Mouse (Mus musculus): Measurements from ENCODE around the gene Asgr1. TPM values are rescaled to one million over a fixed set of nuclear protein-coding genes. Genes with fewer than 3 reads are reported as not detected.

The Asgr1 gene
- total RNA-seq, 2 experiments from 2014 or later, result not detected

DNA sequence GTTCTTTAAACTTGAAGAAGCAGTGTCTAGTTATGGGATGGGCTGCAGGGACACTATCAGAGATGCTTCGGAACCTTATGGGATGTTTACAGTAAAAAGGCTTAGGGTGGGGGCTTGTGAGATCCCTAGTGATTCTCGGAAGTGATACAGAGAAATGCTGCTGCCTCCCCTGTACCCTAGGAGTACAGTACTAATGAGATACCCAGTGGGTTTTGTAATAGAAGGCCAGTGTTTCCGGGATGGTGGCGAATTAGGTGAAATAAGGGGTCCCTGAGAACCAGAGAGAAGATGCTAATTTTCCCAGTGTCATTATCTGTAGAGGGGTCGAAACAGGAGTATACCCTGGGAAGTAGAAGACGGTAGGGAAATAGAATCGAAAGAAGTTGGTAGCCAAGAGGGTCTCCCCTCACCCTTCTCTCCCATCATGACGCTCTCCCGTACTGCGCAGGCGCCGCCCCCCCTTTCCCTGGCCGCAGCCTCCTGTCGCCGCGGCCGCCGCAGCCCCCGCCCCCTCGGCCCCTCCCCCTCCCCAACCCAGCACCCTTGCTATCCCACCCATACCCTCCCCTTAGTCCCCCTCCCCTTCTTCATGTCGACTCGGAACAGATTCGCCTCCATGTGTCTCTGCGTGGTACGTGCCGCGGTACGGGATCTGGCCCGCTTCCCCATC, 30.3 kb upstream of the Asgr1 start:
- DNase-seq, result no peak
- intact Hi-C loops (cut with DNase I; ENCODE audit: low total_unique reads), result no loop called here

DNA sequence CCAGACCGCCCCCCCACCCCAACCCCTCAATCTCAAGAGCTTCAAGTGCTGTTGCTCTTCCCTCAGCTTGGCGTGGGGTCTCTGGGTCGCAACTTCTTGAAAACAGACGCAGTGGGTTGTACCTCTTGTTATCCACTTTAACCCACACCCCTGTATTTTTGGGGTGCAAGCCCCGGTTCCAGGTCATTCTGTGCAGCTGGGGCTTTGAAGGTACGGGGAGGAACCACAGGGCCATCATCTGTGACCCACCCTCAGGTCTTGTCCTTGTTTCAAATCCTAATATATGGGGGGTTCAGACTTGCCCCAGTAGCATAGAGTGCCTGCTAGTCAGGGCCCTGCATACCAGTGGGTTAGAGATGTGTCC, 29.8 kb upstream of the Asgr1 start:
- intact Hi-C loops (cut with DNase I; ENCODE audit: low total_unique reads), result no loop called here
- DNase-seq, result no peak

DNA sequence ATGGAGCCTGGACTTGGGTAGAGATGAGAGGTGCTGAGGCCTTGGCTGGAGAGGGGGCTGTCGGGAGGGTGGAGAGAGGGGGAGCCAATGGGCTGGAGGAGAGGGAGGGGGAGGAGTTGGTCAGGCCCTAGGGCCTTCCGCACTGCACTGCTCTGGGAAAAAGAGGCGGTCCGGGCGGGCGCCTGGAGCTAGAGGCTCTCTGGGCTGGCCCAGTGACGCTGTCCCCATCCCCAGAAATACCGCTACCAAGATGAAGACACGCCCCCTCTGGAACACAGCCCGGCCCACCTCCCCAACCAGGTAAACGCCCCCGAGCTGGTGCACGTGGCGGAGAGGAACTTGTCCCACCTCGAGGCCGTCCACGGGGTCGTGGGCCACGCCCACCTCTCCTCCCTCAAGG, 27.2 kb upstream of the Asgr1 start:
- intact Hi-C loops (cut with DNase I; ENCODE audit: low total_unique reads), result no loop called here
- DNase-seq, result peak; percentile 85

DNA sequence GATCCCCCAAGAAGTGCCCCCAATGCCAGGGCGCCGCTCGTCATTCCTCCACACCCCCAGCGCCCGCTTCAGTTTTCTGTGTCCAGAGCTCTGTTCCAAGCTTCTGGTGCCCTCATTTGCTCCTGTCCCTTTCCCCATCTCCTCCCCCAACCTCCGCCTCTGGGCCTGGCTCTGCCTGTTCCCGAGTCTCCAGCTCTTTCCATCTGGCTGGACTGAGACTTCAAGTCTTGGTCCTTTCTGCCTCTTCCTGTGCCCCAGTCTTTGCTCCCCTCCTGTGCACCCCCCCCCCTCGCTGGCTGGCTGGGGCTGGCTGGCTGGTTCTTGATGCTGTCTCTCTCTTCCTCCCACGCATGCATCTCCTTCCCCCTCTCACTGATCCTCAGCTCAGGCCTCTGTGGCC, 26.5 kb upstream of the Asgr1 start:
- intact Hi-C loops (cut with DNase I; ENCODE audit: low total_unique reads), result no loop called here

DNA sequence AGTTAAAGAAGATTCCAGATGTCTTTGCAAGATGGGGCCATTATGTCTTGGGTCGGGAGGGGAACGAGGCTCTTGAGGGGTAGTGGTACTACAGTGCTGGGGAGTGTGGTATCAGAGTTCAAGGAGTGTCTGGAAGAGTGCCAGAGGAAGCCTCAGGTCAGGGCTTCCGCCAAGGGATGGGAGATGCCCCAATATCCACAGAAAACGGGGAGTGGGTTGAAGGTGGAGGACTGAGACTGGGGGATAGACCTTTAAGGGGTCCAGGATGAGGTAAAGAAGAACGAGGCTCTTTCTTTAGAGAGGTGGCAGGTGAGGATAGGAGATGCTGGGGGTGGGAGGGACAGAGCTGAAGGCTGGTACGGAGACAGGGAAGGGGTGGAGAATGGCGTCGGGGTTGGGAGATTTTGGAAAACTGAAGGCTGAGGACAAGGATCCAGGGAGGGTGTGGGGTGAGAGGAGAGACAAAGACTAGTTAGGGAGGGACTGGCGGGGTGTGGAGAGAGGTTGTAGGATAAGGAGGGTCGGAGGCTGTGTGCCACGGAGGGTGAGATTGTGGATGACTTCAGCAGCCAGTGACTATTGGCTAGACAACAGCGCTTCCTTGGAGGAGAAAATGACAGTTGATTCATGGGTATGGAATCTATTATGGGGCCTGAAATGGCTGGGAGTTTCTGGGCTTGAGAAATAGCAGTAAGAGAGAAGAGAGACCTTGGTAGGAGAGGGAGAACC, 25.3 kb upstream of the Asgr1 start:
- intact Hi-C loops (cut with DNase I; ENCODE audit: low total_unique reads), result no loop called here
- peak; percentile 40 for DNase-seq

More for the DNA sequence above, 26.5 kb upstream of the Asgr1 start:
- peak; percentile 76 for DNase-seq

DNA sequence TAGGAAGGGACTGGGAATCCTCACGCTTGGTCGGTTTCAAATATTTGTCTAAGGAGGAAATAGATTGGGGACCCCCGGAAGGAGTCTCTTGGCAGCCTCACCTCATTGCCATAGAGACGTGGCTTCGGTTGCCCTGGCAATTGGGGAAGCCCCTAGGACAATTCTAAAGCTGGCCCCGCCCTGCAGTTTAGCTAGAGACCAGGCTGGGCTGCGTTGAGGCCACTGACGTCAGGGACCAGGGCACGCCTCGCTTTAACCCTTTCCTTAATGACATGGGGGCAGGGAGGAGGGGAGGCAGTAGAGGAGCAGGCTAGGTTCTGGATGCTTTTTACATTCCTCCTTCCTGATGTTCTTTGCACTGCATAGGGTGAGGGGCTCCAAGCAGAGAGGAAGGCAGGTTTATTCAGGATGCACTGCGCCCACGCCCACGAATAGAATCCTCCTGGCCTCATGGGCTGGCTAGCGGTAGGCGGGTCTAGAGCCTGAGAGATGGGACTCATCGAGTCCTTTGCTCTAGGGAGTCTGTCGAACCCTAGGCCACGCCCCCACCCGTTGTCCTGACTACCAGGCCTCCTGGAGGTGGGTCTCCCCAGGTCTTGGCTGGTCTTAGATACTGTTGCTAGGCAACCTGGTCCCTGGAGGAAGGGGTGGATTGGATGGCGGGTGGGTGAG, 24.6 kb upstream of the Asgr1 start:
- intact Hi-C loops (cut with DNase I; ENCODE audit: low total_unique reads), result no loop called here
- peak; percentile 87 for DNase-seq

DNA sequence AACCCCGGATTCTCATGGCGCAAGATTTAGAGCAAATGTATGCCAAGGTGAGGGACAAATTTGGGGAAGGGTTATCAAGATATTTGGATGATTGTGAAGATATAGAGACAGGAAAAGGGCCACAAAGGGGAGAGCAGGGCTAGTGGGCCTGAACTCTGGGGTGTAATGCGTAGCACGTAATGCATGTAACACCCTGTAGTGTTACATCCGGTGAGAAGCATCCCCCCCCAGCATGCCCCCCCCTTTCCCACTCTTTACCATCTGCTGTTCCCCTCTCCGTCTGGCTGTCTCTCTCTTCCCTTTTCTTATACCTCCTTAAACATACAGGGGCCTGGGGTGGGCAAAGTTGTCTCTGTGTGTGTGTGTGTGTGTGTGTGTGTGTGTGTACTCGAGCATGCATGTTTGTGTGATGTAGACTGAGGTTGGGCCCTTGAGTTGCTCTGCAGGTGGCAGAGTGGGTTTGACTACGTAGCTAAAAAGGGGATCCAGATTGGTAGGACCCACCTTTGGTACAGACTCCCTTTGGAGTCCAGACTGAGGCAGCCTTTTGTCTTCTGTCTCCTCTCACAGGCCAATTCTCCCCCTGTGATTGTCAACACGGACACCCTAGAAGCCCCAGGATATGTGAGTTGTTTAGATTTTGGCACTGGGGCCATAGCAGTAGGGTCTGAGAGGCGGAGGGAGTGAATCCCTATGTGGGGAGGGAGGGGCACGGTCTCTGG, 23.9 kb upstream of the Asgr1 start:
- no peak for DNase-seq
- intact Hi-C loops (cut with DNase I; ENCODE audit: low total_unique reads), result no loop called here

DNA sequence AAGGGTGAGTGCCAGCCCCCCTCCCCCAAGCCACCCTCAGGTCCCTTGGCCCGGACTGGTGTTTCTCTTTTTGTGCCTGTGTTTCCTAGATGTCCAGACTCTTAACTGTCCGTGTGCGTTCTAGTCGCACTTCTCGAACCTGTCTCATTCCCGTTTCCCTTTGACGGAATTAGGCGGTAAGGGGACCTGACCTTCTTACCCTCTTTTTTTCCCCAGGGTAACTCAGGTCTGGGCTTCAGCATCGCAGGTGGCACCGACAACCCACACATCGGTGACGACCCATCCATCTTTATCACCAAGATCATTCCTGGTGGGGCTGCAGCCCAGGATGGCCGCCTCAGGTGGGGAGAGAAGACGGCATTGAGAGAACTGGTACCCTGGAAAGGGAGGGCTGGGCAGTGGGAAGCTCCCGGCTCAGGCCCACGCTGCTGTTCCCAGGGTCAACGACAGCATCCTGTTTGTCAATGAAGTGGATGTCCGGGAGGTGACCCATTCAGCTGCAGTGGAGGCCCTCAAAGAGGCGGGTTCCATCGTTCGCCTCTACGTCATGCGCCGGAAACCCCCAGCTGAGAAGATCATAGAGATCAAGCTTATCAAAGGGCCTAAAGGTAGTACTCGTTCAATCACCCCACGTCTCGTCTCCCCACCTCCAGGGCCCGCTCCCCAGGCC, 23.1 kb upstream of the Asgr1 start:
- DNase-seq, result no peak
- intact Hi-C loops (cut with DNase I; ENCODE audit: low total_unique reads), result no loop called here

DNA sequence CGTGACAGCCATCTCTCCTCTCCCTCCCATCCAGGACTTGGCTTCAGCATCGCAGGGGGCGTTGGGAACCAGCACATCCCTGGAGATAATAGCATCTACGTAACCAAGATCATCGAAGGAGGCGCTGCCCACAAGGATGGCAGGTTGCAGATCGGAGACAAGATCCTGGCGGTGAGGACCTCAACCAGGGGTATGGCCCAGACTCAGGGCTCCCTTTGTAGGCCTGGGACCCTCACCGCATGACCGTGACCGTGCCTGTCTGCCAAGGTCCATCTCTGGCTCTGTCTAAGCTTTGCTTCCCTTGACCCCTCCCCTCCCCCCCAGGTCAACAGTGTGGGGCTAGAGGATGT, 22.6 kb upstream of the Asgr1 start:
- intact Hi-C loops (cut with DNase I; ENCODE audit: low total_unique reads), result no loop called here
- DNase-seq, result no peak

DNA sequence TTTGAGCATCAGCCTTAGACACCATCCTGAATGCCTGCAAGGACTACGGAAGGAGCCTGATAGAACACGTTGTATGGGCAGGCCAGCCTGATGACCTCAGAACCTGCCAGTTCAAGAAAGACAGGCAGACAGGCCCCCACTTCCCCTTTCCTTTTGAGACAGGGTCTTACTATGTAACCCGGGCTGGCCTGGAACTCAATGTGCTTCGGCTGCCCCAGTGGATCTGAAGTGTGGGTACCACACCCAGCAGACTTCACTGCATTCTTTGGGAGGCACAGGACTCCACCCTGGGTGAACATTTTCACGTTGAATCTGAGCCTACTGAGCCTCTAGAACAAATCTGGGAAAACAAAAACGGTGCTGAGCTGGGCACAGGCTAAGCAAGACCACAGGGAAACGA, 15.7 kb upstream of the Asgr1 start:
- no peak for DNase-seq
- intact Hi-C loops (cut with DNase I; ENCODE audit: low total_unique reads), result no loop called here

DNA sequence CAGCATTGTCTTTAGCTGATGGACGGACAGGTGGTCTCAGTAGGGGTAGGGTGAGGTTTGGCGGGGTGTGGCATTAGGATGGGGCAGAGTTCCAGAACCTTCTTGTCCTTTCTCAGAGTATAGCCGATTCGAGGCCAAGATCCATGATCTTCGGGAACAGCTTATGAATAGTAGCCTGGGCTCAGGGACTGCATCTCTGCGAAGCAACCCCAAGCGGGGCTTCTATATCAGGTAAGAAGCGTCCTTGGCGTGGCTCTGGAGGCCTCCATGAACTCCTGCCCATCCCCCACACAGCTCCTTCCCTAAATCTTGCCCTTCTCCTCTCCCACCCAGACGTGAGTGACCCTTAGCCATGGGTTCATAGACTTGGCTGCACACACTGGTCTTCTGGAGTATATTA, 14.3 kb upstream of the Asgr1 start:
- DNase-seq, result no peak
- intact Hi-C loops (cut with DNase I; ENCODE audit: low total_unique reads), result no loop called here

DNA sequence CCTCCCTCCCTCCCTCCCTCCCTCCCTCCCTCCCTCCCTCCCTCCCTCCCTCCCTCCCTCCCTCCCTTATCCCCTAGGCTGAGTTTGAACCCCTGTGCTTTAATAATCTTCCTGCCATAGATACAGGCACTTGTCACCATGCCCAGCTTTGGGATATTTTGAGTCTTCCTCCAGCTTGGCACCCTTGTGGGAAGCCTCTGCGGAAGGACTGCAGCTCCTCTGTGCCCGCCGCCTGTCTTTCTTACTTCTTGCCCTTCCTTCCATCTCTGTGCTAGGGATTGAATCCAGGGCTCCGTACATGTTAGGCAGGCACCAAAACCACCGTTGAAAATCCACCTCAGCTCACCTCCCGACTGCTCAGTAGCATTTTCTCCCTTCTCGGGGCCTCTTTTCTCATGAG, 13.7 kb upstream of the Asgr1 start:
- intact Hi-C loops (cut with DNase I; ENCODE audit: low total_unique reads), result no loop called here
- no peak for DNase-seq

DNA sequence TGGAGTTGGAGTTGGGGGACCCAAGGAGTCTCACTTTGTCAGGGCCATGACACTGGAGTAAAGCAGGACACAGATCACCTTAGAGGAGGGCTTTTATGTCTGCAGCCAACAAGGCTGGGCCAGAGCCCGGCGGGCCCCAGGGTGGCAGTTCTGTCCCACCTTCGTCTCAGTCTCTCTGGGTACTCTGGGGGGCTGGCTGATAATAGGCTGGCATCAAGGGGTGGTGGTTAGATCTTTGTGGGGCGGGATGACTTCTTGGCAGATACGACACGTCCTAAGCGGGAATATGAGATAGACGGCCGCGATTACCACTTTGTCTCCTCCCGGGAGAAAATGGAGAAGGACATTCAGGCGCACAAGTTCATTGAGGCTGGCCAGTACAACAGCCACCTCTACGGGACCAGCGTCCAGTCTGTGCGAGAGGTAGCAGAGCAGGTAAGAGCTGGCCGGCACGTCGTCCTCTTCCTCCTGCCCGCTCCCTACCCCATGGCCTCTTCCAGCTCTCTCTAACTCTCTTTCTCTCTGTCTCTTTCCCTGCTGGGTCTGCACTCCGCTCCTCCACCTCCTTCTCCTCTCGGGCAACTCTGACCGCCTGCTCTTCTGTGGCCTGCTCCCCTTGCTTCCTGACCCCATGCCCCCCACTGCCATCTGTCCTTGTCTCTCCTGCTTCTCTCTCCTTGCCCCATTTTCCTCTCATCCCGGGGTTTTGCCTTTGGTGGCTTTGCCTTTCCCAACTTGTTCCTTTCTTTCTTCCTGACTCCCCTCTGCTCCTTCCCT, 11.4 kb upstream of the Asgr1 start:
- no peak for DNase-seq
- intact Hi-C loops (cut with DNase I; ENCODE audit: low total_unique reads), result no loop called here

DNA sequence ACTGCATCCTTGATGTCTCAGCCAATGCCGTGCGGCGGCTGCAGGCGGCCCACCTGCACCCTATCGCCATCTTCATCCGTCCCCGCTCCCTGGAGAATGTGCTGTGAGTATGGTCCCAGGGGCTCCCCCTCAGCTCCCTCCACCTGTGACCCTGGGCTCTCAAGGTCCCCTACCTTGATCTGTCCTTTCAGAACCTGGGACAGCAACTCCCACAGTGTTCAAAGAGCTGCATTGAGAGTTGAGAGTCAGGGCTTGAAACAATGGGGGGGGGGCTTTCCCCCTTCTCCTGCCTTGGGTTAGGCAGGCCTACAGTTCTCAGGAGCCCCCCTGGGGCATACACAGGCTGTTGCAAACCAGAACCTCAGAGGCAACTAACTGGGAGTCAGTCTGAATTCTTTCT, 10.2 kb upstream of the Asgr1 start:
- intact Hi-C loops (cut with DNase I; ENCODE audit: low total_unique reads), result no loop called here
- no peak for DNase-seq

DNA sequence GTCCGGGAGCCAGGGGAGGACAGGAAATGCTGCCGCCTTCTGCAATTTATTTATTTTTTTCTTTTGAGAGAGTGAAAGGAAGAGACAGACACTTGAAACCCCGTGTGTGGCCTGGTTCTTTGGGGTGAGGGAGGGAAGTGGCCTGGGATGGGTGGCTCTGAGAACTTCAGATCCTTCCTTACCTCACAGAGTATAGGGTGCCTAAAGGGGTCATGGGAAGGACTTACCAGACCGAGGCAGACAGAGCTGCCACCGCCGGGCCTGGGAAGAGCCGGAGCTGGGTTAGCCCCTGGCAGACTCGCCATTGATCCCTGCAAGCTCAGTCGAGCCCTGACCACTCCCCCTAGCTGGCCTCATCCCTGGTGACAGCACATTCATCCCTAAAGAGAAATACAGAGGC, 8.4 kb upstream of the Asgr1 start:
- no peak for DNase-seq
- intact Hi-C loops (cut with DNase I; ENCODE audit: low total_unique reads), result no loop called here

DNA sequence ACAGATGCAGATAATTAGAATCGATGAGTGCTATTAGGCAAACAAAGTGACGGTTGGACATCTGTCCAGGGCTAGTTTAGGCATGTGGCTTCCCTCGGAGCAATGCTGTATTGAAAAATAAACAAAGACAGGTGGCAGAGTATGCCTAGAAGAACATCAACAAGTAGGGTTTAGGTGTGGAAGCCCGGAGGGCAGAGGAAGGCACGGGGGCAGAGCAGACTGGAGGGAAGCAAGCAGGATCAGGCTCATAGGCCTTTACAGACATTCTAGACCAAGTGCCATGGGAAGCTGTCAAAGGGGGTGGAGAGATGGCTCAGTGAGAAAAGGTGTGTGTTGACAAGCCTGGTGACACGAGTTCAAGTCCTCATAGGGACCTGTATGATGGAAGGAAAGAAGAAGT, 4.5 kb upstream of the Asgr1 start:
- intact Hi-C loops (cut with DNase I; ENCODE audit: low total_unique reads), result no loop called here
- no peak for DNase-seq

DNA sequence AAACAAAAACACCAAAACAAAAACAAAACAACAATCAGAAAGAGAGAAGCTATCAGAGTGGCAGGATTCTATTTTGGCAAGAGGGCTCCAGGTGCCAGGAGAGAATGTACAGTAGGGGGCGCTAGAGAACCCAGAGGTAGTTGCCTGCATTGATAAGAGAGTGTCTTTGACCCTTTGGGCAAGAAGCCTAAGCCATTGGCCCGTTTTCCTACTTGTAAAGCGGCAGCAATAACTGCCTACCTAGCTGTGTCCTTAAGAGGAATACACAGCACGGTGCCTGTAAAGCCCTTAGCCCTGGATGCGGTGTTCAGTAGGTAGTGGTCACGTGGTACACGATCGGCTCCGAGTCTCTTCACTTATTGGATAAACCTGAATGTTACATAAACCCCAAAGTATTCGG, 4.1 kb upstream of the Asgr1 start:
- intact Hi-C loops (cut with DNase I; ENCODE audit: low total_unique reads), result no loop called here
- no peak for DNase-seq

DNA sequence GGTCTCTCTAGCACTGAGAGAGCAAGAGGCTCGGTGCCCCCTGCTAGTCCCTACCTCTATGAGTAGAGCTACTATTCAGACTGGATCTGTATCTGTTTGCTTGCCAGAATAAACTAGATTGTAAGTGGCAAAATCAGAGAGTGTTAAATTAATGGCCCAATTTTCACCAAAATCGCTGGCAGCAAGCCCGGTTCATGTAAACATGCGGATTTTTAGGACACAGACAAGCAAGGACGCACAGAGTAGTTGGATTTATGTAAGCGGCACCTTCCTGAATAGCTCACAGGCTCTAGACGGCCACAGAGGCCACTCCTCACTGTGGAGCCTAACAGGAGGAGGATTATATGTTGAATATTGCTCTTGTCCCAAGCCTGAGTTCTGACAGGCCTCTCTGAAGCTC, 729 bp upstream of the Asgr1 start:
- intact Hi-C loops (cut with DNase I; ENCODE audit: low total_unique reads), result no loop called here
- DNase-seq, result no peak

DNA sequence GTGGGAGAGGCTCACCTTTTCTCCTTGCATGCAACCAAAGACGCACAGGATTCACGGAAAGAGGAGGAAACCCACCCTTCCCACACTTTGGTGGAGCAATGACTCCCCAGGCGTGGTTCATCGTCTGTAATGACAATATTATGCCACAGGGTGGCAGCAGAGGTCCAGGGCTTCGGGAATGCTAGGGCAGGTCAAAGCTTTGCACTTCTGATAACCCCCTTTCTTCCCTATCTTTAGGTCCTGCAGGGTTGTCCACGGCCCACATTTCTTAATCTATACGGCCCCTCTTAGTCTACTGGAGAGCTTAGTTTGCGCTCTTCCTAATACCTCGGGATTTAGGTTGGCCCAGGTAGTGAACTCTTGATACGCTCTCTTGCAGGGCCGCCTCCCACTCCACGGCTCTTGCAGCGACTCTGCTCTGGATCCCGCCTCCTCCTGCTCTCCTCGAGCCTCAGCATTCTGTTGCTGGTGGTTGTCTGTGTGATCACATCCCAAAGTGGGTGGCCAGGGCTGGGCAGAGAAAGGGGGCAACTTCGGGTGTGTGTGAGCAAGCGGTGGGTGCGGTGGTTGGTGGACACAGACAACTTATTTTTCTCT, 1.8 kb downstream of the Asgr1 start:
- intact Hi-C loops (cut with DNase I; ENCODE audit: low total_unique reads), result loop anchor here (5.0 kb wide), 1 partner anchor 147 kb away; no protein-coding TSS in a partner anchor
- peak; percentile 61 for DNase-seq
